Mouse (Mus musculus) CD4-positive, CD25-positive, alpha-beta regulatory T cell, adult 2 months (primary cell): Measurements from ENCODE around the gene Rnf19b.

Experiments
- DNase-seq: peaks from one replicate; pipeline ENCODE4 v3.0.0-alpha.2; 2012; ENCODE audit warnings: low read depth, low spot score

The Rnf19b gene

DNA sequence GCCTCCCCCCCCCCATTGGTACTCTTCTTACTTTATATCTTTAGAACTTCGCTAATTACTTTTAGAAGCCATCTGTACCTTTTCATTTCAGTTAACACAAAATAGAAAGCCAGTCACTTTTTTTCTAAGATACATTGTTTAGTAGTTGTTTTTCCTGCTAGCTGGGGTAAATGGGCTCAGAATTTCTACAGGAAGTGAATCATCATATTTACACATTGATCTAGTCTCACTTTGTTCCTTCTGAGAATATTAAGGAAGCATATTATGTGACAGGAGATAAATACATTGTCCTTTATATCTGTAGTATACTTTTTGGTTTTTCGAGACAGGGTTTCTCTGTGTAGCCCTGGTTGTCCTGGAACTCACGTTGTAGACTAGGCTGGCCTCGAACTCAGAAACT, 10.8 kb downstream of the Rnf19b start:
- no peak for DNase-seq

DNA sequence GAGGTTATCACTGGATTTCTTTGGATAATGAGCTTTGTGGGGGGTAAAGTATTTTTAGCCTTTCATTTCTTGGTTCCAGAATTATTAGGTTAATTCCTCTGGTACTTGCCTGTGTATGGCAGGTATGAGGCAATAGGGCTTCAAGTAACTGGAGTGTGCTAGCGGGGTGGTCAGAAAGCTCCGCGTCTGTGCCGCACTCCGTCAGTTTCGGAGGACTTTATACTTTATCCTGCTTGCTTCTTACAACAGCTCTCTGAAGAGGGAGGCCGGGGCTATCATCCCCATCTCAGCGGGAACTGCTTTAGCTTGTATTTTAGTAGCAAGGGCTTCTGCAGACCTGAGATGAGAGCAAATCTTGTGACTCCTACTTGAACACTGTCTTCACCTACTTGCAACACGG, 21.1 kb downstream of the Rnf19b start:
- no peak for DNase-seq

DNA sequence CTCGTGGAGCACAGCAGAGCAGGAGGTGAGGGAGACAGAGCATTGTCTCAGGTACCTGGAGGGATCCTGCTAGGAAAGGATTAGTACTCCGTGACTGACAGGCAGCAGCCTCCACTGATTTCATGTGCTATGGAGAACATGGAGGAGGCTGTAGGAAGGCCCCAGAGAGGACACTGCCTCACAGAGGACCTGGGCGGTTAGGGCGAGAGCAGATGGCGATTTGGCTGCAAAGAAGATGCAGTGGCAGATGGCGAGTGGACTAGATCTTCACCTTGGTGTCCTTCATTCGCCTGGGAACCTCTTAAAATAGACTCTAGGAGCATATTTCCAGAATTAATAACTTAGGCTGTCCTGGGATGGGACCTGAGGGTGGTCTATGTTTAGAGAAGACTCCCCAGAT, 23.0 kb downstream of the Rnf19b start:
- no peak for DNase-seq

DNA sequence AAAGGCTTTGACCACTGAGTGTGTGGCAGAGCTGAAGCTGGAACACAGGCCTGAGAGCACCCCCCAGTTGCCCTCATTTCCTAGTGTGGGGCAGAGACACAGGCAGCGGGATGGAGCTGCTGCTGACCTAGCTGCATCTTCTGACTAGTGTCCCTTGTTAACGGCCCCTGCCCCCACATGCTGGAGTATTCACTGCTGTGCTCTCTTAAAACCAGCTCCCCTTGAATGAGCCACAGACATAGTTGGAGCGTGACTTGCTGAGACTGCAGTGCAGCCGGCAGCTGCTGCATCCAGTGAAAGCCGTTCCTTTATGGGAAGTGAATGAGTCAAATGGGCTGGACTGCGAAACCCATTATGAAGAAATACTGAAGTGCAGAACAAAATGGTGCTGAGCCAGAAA, 23.4 kb downstream of the Rnf19b start:
- no peak for DNase-seq

DNA sequence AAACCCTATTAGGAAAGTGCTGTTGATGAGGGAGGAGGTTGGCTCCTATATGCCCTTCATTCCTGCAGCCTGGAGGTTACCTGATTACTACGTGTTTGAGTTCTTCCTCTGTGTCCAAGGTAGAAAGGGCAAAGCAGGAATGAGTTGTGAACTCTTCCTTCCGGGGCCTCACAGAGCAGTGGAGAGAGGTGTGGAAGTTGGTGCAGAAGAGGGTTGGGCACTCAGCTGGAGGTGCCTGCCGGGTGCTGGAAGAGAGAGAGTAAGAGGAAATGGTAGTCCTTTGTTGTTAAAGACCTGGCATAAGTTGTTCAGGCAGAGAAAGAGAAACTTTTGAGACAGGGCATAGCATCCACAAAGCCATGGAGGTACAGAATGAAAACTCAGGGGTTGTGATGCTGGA, 23.9 kb downstream of the Rnf19b start:
- no peak for DNase-seq

DNA sequence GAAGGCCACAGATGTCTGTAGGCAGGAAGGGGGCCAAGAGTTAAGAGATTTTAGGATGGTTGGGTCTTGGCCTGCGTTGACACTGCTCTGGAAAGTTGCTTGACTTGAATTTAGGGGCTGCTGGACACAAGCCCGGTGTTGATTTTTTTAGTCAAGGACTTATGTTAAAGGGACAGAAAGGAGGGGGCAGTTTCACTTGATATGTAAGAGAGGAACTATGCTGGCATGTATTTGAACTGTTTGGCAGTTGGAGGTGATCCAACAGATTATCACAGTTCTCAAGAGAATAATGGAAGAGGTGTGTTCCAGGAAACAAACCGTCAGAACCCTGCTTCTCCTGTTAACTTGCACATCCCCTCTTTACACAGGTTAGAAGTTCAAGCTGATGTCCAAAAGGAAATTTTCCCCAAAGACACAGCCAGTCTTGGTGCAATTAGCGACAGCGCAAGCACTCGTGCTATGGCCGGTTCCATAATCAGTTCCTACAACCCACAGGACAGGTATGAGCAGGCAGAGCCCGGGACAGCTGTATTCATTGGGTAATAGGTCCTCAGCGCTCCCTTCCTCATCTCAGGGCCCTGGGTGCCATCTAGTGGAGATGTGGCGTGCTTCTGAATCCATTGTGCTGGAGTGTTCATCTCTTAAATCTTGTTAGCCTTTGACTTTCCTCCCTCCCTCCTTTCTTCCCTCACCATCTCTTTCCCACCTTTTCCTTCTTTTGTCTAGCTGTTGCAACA, 24.5 kb downstream of the Rnf19b start:
- peak; percentile 86 for DNase-seq

DNA sequence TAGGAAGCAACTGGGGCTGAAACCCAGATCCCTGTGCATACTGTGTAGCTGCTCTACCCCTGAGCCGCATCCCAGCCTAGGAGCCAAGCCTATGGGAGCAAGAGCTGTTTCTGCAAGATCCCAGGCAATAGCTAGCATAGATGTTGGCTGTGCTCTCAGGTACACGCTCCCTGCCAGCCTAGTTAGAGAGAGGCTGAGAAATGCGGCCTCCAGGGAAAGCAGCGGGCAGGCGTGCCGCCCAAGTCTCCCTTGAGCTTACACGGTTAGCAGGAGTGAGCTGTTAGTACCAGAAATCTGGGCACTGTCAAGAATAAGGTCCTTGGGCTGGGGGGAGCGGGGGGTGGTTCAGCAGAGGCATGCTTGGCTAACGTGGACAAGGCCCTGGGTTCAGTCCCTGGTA, 26.8 kb downstream of the Rnf19b start:
- no peak for DNase-seq

DNA sequence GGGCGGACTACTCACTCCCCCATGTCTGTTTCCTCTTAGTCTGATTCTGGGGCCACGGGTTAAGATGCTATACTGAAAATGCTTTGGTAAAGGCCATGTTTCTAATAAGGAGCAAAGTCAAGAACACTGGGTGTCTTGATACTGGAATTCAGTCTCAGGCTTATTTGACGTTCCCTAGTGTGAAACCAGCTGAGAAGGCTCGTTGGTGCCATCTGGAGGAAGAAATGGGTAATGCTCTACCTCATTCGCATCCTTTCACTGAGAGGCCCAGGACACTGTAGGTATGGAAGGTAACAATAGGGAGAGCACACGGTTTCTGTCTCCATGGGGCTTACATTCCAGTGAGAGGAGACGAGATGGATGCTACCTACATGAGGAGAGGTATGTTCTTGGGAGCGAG, 28.0 kb downstream of the Rnf19b start:
- peak; percentile 87 for DNase-seq

DNA sequence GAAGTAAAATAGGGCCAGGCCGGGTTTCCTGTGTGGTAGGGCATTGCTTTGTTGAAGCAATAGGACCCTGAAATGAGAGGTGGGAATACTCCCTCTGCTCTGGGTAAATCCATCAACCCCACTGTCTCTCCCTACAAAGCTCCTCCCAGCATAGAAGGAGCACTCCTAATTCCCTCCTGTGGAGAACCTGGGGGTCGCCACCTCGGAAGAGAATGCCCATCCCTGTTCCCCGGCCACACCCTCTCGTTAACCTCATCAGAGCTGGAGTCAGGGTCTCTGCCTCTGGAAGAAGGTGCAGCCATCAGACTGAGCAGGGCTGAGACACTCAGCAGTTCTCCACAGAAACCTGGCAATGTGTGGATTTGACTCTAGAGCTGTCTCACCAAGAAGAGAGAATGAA, 29.8 kb downstream of the Rnf19b start:
- DNase-seq = no peak

DNA sequence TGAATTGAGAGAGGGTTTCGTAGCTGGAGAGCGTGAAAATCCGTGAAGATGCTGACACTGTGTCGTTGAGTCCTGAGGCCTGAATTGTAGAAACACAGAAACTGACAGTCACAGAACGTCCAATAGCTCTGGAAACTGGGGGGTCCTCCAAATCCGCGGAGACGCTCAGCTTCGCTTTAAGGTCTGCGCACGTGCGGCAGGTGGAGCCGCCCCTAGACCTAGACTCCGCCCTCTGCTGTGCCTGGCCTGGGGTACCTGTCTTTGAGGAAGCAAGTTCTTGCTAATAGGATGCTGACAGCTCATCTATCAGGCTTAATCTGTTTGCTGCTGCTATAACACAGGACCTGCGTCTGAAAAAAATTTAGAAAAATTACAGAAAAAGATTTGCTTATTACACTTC, 37.2 kb downstream of the Rnf19b start:
- DNase-seq = no peak

DNA sequence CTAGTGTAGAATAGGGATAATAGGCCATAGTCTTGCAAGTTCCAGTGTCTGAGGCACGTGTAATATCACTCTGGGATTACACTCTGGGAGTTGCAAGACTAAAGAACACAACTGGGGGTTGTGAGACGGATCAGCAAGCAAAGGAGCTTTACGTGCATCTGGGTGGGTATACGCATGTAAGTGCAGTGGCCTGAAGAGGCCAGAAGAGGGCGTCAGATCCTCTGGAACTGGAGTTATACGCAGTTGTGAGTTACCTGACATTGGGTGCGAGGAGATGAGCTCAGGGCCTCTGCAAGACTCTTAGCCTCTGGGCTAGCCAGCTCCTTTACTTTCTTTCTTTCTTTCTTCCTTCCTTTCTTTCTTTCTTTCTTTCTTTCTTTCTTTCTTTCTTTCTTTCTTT, 38.9 kb downstream of the Rnf19b start:
- no peak for DNase-seq

DNA sequence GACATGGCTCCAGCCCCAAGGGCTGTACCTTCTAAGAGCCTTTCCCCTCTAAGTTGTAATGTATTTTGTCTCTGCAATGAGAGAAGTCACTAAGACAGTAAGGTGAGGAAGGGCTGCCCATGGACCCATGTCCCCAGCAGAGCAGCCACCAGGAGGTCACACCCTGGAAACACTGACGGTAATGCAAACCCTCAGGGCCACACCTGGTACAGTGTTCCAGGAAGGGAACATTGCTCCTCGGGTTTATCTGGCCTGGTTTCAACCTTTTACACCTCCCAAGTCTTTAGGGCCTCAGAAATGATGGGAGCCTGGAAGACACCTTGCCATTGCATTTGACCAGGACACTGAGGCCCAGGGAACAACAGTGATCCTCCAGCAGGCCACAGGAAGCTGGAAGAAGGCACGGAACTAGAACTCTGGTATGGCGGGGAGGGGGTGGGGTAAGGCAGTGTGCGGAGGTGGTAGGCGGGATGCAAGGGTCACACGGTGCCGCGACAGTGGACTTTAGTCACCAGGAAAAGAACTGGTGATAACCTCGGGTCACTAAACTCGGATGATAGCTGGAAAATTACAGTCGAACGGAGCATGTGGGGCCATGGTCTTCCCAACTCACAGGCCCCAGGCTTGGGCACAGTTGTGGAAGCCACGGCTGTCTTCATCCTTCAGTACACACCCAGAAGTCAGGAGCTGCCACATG, 44.2 kb downstream of the Rnf19b start:
- no peak for DNase-seq

DNA sequence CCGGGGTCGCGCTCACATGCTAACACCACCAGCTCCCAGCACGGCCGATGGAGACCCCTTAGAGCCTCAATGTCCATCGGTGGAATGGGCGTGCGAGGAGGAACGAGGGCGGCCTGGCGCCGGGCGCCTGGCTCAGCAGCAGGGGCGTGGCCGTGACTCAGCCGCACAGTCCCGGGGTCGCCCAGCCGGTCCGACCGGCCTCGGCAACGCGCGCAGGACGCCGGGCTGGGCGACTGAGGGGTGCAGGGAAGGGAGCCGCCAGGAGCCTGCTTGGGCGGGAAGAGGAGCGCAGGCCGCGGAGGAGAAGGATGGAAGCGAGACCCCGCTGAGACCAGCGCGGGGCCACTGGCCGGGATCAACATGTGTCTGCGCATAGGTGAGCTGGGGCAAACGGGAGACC, 47.3 kb downstream of the Rnf19b start, which contains the start of gene Tmem54:
Gene Tmem54 (plus strand): TSS at position 193 of the 400 bp plus-strand sequence.
- DNase-seq = no peak

DNA sequence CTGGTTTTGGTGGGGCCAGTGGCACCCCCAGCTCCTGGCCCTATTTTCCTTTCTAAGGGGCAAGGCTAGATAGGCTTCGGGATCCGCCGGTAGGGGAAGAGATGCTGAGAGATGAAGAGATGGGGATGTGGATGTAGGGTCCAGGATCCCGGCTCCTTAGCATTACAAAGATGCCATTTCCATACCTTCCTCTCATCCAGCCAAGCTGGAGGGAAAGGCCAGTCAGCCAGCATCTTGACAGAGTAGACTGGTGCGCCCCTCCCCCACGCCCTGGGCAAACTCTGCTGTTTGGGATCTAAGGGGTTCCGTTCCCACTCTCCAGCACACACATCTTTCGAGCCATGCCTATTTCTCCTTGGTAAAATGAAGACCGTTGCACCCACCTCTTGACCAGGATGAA, 48.0 kb downstream of the Rnf19b start:
- no peak for DNase-seq

DNA sequence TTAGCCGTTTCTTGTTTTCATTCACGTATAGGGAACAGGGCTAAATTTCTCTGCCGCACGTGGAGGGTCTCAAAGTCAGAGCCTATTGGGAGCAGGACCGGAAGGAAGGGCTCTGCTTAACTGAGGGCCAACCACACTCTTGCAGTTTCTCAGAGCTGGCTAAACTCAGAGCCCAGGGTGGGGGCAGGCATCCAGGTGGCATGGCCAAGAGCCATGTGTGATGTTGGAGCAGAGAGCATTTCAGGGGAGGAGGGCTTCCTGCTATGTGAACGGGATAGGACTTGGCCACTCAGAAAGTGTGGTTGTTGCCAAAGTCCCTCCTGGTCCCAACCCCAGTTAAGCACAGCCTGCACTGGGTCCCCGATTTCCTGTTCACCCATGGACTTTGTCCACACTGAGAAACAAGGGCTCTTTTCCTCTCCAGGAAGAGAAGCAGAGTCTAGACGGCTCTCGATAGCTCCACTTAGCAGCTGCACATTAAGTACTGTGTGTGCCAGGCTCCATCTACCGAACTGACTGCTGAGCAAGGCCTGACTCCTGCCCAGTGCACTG, 49.4 kb downstream of the Rnf19b start:
- no peak for DNase-seq

DNA sequence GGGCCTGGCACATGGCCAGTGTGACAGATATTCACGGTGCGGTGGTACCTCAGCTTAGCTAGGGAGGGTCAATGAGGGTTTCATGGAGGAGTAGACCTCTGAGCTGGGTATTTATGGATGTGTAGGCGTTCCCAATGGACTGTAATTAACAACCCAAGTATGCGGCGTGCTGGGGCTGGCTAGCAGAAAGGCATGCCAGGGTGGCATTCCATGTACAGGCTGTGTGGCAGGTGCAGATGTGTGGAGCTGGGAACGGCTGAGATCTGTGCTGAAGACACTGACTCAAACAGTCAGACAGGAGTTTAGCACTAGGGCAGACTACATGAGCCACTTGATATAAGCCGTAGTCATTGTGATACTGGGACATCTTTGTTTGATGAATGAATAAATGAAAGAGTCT, 50.6 kb downstream of the Rnf19b start:
- no peak for DNase-seq

DNA sequence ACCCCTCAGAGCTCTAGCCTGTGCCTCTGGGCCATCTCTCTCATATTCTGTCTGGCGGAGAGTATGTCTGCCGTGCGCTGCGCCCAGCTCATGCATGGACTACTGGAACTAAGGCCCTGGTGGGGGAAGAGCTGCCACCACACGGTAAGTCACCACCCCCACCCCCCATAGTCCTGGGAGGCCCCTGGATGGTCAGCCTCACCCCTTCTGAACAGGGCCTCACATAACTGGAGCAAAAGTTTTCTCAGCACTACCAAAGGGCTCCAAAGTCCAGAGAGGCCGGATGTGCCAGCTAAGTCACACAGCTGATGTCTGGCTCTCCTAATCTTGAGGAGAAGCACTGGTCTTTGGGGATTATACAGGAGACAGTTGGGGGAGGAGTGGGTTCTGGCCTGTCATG, 52.7 kb downstream of the Rnf19b start:
- DNase-seq = no peak

DNA sequence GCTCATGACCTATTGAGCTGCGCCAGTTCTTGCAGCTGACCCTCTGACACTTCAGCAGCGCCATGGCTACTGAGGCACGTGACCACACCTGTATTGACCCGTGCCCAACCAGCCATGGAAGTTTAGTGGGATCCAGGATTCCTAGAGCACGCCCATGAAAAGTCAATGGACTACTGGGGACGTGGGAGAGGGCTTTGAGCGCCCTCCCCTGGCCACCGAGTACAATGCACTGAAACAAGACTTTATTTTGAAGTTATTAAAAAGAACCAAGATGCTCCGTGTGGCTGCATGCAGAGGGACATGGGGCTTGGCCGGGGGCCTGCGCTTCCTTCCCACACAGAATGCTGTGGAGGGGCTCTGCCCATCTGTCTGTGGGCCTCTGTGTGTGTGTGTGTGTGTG, 53.3 kb downstream of the Rnf19b start:
- no peak for DNase-seq

DNA sequence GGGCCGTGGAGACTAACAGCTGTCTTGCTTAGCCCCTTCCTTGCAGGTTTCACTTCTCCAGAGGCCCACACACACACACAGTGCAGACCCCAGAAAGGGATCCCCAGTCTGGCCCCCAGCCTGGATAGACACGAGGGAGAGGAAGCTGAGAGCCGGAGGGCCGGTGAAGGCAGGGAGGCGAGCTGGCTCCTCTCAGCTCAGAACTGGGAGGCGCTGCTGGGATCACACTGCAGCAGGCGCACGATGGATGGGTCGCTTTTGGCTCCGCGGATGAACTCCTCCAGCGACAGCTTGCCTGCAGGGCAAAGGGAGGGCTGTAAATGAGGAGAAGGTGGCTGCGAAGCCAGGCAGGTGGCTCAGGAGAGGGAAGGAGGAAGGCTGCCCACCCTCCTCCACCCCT, 54.2 kb downstream of the Rnf19b start:
- no peak for DNase-seq

DNA sequence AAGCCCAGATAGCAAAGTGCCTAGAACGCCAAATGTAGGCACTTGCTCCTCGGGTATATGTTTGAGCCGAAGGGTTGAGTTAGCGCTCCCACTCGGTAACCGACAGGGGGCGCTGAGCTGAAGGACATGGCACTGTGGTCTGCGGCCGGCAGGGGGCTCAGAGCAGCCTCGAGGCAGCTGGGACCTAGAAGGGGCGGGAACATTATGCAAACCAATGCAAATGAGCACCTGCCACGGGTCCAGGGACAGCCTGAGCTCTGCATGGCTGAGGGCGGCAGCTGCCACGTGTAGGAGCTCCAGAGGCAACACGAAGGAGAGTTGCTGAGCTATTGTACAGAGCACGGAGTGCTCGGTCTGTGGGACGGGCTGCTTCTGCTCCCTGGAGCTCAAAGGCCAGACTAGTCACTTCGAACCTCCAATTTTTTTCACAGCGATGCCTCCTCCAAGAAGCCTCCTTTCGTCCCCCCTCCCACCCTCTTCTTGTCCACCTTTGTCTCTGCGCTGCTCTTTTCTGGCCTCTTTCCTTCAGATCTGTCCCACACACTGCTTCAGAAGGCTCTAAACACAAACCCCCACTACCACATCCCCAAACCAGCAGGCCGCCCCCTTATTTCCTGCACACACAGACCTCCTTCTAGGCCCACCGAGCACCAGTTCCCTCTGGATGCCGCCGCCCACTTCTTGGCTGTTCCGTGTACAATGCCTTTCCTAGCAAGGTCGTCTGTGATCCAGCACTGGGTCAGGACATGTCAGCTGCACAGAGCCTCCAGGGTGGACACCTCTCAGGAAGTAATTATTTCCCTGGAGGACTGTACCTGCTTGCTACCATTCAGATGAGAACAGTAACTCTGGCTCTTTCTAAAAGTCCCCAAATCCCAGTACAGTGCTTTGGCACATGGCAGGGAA, 55.3 kb downstream of the Rnf19b start:
- DNase-seq = peak; percentile 77

DNA sequence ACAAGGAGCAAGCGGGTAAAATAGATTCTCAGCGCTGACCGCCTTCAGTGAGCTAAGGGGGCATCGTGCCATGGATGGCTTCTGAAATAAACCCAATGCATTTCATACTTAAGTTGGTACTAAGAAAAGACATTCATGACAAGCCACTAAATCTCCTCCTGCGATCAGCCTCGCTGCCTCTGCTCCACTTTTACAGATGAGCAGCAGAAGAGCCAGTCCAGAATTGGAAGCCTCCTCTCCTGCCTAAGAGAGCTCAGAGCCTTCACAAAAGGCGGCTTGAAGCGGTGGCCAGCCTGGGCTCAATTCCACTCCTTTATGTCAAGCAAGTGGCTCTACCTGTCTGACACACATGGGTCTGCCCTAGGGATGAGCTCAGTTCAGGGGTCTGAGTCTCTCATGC, 58.6 kb downstream of the Rnf19b start:
- DNase-seq = no peak
